Mouse (Mus musculus) left cerebral cortex, adult 2 months (tissue): ENCODE measurements around the gene Mfsd7a. TPM values are rescaled to one million over a fixed set of nuclear protein-coding genes. Genes with fewer than 3 reads are reported as not detected.

Experiments used
- DNase-seq, 2 experiments: peaks; one replicate each; pipeline ENCODE4 v3.0.0; 2021 to 2022; ENCODE audit warnings: low spot score in 2 of 2, mixed read lengths in 1 of 2; ENCODE audit errors: extremely low spot score in 1 of 2
- H3K27ac ChIP-seq: fragments of 200-600 bp; 2 replicates; pipeline ENCODE4 v1.8.1; 2022
- H3K4me3 ChIP-seq: fragments of 200-600 bp; 2 replicates; pipeline ENCODE4 v1.8.1; 2022
- CTCF ChIP-seq: fragments of 200-600 bp; IDR thresholded peaks from 2 replicates; pipeline ENCODE4 v1.8.1; 2022; ENCODE audit warnings: antibody characterized with exemption, mild to moderate bottlenecking, moderate library complexity
- intact Hi-C: fragments of 180-260 bp; cut with DNase I; formaldehyde crosslinking; loops from one replicate; pipeline ENCODE4 v1.15.1; 2025
- total RNA-seq, 2 experiments: library from RNA; stranded (reverse); gene quantifications; 2 replicates each; pipeline ENCODE4 v1.2.3; 2021

Mfsd7a gene
- total RNA-seq, 2 experiments from 2014 or later: 0.75 TPM

GRCm38 (mm10) chr5:108423427-108423826, 25.3 kb downstream of the Mfsd7a start:
- Histone ChIP-seq H3K27ac (no peak overlapping the region), H3K4me3 (no peak overlapping the region)
- intact Hi-C loops: loop anchor here (10.0 kb wide), 1 partner anchor 331 kb away; no protein-coding TSS in a partner anchor
- no peak for TF ChIP-seq CTCF
- no peak for DNase-seq

GRCm38 (mm10) chr5:108422741-108423140, 25.9 kb downstream of the Mfsd7a start:
- TF ChIP-seq CTCF: no peak

GRCm38 (mm10) chr5:108414711-108415110, 34.0 kb downstream of the Mfsd7a start:
- no peak overlapping the region for H3K27ac ChIP-seq
- intact Hi-C loops: no loop called here
- no peak for DNase-seq
- TF ChIP-seq CTCF: no peak
- no peak overlapping the region for H3K4me3 ChIP-seq

More at GRCm38 (mm10) chr5:108422741-108423140, 25.9 kb downstream of the Mfsd7a start:
- intact Hi-C loops: loop anchor here (10.0 kb wide), 1 partner anchor 332 kb away; no protein-coding TSS in a partner anchor
- no peak for DNase-seq
- Histone ChIP-seq H3K4me3 (no peak overlapping the region), H3K27ac (no peak overlapping the region)

- Histone ChIP-seq H3K27ac (peak overlapping the region; percentile 32; the same call in 1 of the 2 replicates), H3K4me3 (no peak overlapping the region)
- TF ChIP-seq CTCF: no peak
- intact Hi-C loops: loop anchor here (2.0 kb wide), 2 partner anchors 20 to 38 kb away; no protein-coding TSS in a partner anchor
- no peak for DNase-seq
These were observed 41.7 kb downstream of the Mfsd7a start for GRCm38 (mm10) chr5:108406977-108407376.

- TF ChIP-seq CTCF: no peak
- intact Hi-C loops: no loop called here
- H3K27ac ChIP-seq: no peak overlapping the region
These were observed 43.2 kb downstream of the Mfsd7a start for GRCm38 (mm10) chr5:108405460-108405859.

GRCm38 (mm10) chr5:108403453-108403852, 45.2 kb downstream of the Mfsd7a start:
- Histone ChIP-seq H3K4me3 (no peak overlapping the region), H3K27ac (no peak overlapping the region)
- intact Hi-C loops: no loop called here
- DNase-seq: no peak
- TF ChIP-seq CTCF: no peak

More at GRCm38 (mm10) chr5:108405460-108405859, 43.2 kb downstream of the Mfsd7a start:
- H3K4me3 ChIP-seq: no peak overlapping the region
- no peak for DNase-seq

Other genes starting within 250 kb of the Mfsd7a start
- 10 to 100 TPM; 33.9 to 34.8 TPM for gene Dr1, start 180.0 kb downstream of the Mfsd7a start, total RNA-seq
- 10 to 100 TPM; 13.1 to 14.1 TPM for gene Pigg, start 136.3 kb downstream of the Mfsd7a start, total RNA-seq
- 10 to 100 TPM; 59.8 to 70.1 TPM for gene Gm42517, start 81.0 kb downstream of the Mfsd7a start, total RNA-seq
- under 1 TPM; 0.28 to 0.48 TPM for gene Pde6b, start 60.5 kb downstream of the Mfsd7a start, total RNA-seq
- gene Atp5k, start 14.4 kb downstream of the Mfsd7a start, total RNA-seq: 100 to 1,000 TPM; 222 to 225 TPM
- 10 to 100 TPM; 46.6 to 47.3 TPM for gene Pcgf3, start 12.3 kb upstream of the Mfsd7a start, total RNA-seq
- gene Cplx1, start 101.1 kb upstream of the Mfsd7a start, total RNA-seq: 100 to 1,000 TPM; 713 to 727 TPM
- 100 to 1,000 TPM in 1 of 2 experiments, 10 to 100 TPM in 1; 98.8 to 106 TPM for gene Gak, start 180.9 kb upstream of the Mfsd7a start, total RNA-seq
- gene Tmem175, start 180.9 kb upstream of the Mfsd7a start, total RNA-seq: 10 to 100 TPM; 40.8 to 43.2 TPM
- gene Idua, start 211.4 kb upstream of the Mfsd7a start, total RNA-seq: 10 to 100 TPM; 14.9 to 20.8 TPM
- gene Dgkq, start 220.8 kb upstream of the Mfsd7a start, total RNA-seq: 10 to 100 TPM; 58.9 to 59.7 TPM
- gene Slc26a1, start 226.7 kb upstream of the Mfsd7a start, total RNA-seq: 1 to 10 TPM in 1 of 2 experiments, under 1 TPM in 1; 0.89 to 1.4 TPM
- gene Fgfrl1, start 243.5 kb upstream of the Mfsd7a start, total RNA-seq: 10 to 100 TPM; 19.7 to 21.7 TPM